Mouse (Mus musculus): Measurements from ENCODE around the gene Ntrk3. TPM values are rescaled to one million over a fixed set of nuclear protein-coding genes. Genes with fewer than 3 reads are reported as not detected.

Gene Ntrk3
- polyA plus RNA-seq, 1 experiment from 2014 or later, result 3.1 TPM

DNA sequence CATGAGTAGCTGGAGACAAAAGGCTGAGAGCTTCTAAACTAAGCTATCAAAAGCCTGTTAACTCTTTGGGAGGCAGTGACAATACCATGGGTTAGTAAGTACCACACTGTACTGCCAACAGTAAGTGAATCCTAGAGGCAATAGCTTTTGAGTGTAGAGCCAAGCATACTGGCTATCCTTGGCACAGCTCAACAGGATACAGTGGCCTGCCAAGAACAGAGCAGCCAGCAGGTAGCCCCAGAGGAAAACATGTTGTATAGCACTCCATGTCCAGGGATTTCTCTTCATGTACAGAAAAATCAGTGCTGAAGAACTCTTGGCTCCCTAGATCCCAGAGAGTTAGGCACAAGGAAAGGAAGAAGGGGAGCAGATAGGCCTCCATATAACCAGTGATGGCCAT, 296.1 kb downstream of the Ntrk3 start:
- H3K4me2 ChIP-seq, result no peak overlapping the region
- H3K27me3 ChIP-seq, result no peaks in the 10 kb centered on the region
- no peaks in the 10 kb centered on the region for H3K36me3 ChIP-seq
- H3K27ac ChIP-seq, result no peak overlapping the region
- no peak overlapping the region for H3K9ac ChIP-seq
- H3K4me3 ChIP-seq, result no peak overlapping the region
- no peaks in the 10 kb centered on the region for H3K9me3 ChIP-seq
- H3K4me1 ChIP-seq, result no peaks in the 10 kb centered on the region
- ATAC-seq (ENCODE audit: insufficient number of reproducible peaks, low FRiP score, low TSS enrichment, low read depth), result no peak

DNA sequence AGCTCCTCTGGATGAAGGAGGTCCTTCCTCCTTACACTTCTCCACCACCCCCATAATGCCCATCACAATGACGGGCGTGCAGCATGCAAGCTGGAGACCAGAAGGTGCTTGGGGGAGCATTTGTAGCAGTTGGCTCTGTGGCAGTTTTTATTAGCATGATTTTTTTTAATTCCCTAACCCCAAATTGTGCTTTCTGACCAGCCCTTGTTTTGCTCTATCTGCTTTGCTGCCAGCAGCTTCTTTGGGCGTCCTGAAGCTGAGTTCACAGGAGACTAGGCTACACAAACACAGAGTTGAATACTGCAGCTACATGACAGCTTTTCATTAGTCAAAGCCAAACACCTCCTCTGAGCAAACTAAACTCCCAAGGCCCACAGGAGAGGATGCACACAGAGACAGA, 296.9 kb downstream of the Ntrk3 start:
- WGBS, result 77% methylated on average over 3 of the region's 3 CpGs
- ATAC-seq (ENCODE audit: insufficient number of reproducible peaks, low FRiP score, low TSS enrichment, low read depth), result no peak
- Histone ChIP-seq H3K9me3 (no peaks in the 10 kb centered on the region), H3K9ac (no peak overlapping the region), H3K4me3 (no peak overlapping the region), H3K27ac (no peak overlapping the region), H3K27me3 (no peaks in the 10 kb centered on the region), H3K36me3 (no peaks in the 10 kb centered on the region), H3K4me1 (no peaks in the 10 kb centered on the region), H3K4me2 (no peak overlapping the region)

DNA sequence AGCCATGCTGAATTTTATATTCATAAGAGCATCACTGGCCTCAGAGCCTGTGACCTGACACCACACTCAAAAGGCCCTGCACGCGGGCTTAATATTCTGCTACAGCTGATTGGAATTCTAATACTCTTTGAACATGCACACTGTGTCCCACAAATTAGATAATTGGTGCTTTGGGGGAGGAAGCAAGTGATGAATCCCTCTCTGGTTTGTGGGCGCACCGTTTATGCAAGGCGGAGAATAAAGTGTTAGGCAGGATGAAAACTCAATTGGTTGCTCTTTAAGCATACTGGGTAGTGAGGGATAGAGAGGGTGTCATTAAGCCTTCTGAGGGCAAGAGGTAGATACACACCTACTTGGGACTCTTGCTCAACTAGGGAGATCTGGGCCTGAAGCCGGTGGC, 297.3 kb downstream of the Ntrk3 start:
- H3K4me3 ChIP-seq, result no peak overlapping the region
- H3K9me3 ChIP-seq, result no peaks in the 10 kb centered on the region
- no peaks in the 10 kb centered on the region for H3K27me3 ChIP-seq
- no peak overlapping the region for H3K4me2 ChIP-seq
- no peak overlapping the region for H3K27ac ChIP-seq
- no peaks in the 10 kb centered on the region for H3K36me3 ChIP-seq
- H3K4me1 ChIP-seq, result no peaks in the 10 kb centered on the region
- no peak for ATAC-seq (ENCODE audit: insufficient number of reproducible peaks, low FRiP score, low TSS enrichment, low read depth)
- no peak overlapping the region for H3K9ac ChIP-seq
- 87% methylated on average over 6 of the region's 6 CpGs for WGBS

DNA sequence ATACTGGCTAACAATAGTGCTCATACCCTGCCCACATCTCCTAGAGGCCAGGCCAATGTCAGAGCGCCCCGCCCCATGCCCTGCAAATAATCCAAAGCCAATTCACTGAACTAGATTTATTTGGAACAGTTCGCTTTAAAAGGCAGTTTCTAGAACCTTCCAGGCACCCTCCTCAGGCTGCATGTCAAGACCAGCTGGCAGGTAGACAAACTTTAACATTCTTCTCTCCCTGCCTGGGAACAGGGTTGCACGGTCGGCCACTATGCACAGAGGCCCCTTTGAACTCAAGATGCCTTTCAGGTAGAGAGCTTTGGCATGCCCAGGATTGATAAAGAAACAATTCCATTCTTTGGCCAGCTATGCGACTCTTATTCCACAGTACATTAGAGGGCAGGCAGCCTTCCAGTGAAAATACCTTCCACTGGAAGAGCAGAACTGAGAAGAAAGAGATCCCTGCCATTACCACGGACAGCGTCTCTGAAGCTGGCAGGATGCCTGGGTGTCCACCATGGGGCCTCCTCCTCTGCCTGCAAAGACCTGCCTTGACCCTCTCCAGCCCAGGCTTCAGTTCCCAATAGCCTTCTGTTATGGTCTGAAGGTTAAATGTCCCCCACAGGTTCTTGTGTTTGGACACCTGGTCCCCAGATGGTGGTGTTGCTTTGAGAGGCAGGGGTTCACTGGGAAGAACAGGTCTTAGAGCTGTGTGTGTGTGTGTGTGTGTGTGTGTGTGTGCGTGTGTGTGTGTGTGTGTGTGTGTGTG, 298.3 kb downstream of the Ntrk3 start:
- Histone ChIP-seq H3K27me3 (no peaks in the 10 kb centered on the region), H3K36me3 (no peaks in the 10 kb centered on the region), H3K4me1 (no peaks in the 10 kb centered on the region), H3K4me2 (no peak overlapping the region), H3K9me3 (no peaks in the 10 kb centered on the region), H3K4me3 (no peak overlapping the region), H3K27ac (no peak overlapping the region), H3K9ac (no peak overlapping the region)
- WGBS, result 69% methylated on average over 9 of the region's 9 CpGs
- no peak for ATAC-seq (ENCODE audit: insufficient number of reproducible peaks, low FRiP score, low TSS enrichment, low read depth)

DNA sequence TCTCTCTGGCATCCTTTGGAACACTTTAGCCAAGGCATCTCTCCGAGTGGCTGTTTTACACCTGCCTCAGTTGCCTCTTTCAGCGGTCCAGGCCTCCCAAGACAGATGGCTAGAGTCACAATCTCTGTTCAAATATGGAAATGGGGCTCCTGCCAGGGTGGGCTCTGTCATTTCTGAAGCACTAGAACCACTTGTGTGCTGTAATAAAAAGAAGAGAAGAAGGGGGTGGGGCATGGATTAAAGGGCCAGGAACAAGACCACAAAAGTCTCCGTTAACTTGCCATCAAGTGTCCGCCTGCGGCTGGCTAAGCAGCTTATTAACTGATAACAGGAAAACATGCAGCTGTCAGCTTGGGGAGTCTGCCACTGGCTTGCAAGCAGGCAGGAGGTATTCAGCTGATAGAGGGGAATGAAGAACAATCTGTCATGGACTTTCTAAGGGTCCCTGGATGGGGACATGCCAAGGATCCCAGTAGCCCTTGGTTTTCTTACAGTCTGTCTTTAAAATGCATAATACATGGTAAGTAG, 304.1 kb downstream of the Ntrk3 start:
- H3K27ac ChIP-seq, result no peak overlapping the region
- no peak overlapping the region for H3K9ac ChIP-seq
- H3K27me3 ChIP-seq, result no peaks in the 10 kb centered on the region
- no peaks in the 10 kb centered on the region for H3K4me1 ChIP-seq
- 50% methylated on average over 5 of the region's 5 CpGs for WGBS
- no peak overlapping the region for H3K4me2 ChIP-seq
- H3K4me3 ChIP-seq, result no peak overlapping the region
- no peaks in the 10 kb centered on the region for H3K36me3 ChIP-seq
- no peak for ATAC-seq (ENCODE audit: insufficient number of reproducible peaks, low FRiP score, low TSS enrichment, low read depth)
- H3K9me3 ChIP-seq, result no peaks in the 10 kb centered on the region

DNA sequence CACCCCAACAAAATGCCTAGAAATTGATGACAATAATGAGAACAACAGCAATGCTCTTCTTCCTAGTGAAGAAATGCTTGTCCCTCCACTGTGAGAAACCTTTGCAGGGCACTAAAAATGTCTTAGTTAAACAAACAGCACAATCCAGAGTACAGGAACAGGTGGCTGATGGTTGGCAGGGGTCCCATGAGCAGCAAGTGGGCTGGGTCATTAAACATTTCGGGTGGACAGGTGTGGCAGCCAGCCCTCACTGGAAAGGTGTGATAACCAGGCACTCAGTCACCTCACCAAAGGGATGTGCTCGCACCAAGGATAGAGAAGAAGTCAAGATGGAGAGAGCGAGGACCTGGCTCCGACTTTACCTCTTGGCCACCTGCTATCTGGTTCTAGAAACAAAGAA, 306.2 kb downstream of the Ntrk3 start:
- no peak for ATAC-seq (ENCODE audit: insufficient number of reproducible peaks, low FRiP score, low TSS enrichment, low read depth)
- no peaks in the 10 kb centered on the region for H3K36me3 ChIP-seq
- no peaks in the 10 kb centered on the region for H3K9me3 ChIP-seq
- no peak overlapping the region for H3K4me2 ChIP-seq
- no peak overlapping the region for H3K27ac ChIP-seq
- no peaks in the 10 kb centered on the region for H3K4me1 ChIP-seq
- H3K4me3 ChIP-seq, result no peak overlapping the region
- no peak overlapping the region for H3K9ac ChIP-seq
- no peaks in the 10 kb centered on the region for H3K27me3 ChIP-seq
- 81% methylated on average over 4 of the region's 4 CpGs for WGBS

DNA sequence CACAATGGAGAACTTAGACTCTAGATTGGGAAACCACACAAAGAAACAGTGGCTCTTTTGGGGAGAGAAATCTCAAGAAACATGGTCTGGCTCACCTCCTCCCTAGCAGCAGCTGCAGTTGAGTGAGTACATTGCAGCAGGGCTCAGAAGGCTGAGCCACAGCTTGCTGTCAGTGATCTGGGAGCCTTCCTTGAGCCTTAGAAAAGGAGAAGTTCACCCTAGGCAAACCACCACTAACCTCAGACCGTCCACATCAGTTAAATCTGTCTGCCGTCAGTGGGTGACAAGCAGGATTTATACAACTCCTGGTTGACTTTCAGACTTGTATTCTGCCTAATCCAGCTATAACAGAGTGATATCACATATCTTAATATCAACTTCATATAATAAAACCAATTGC, 325.6 kb downstream of the Ntrk3 start:
- ATAC-seq (ENCODE audit: insufficient number of reproducible peaks, low FRiP score, low TSS enrichment, low read depth), result no peak
- H3K9ac ChIP-seq, result no peak overlapping the region
- H3K36me3 ChIP-seq, result no peaks in the 10 kb centered on the region
- H3K27ac ChIP-seq, result no peak overlapping the region
- H3K4me1 ChIP-seq, result no peaks in the 10 kb centered on the region
- H3K27me3 ChIP-seq, result no peaks in the 10 kb centered on the region
- WGBS, result 82% methylated on average over 2 of the region's 2 CpGs
- H3K4me3 ChIP-seq, result no peak overlapping the region
- H3K9me3 ChIP-seq, result no peaks in the 10 kb centered on the region
- H3K4me2 ChIP-seq, result no peak overlapping the region

DNA sequence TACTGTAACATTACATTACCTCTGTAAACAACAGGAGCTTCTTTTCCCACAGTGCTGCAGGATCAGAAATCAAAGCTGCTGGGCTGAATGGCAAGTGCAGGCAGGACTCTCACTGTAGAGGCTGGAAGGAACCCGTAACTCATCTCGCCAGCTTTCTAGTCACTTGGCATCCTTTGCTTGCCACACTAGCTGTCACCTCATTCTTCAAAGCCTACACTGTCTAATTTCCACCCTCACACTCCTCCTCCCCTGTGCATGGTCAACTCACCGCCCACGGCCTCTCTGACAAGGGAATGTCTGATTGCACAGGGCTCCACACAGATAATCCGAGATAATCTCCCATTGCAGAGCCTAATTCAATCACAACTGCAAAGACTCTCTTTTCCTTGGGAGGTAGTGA, 327.8 kb downstream of the Ntrk3 start:
- Histone ChIP-seq H3K9ac (no peak overlapping the region), H3K27ac (no peak overlapping the region), H3K36me3 (no peaks in the 10 kb centered on the region), H3K4me3 (no peak overlapping the region), H3K4me2 (no peak overlapping the region), H3K9me3 (no peaks in the 10 kb centered on the region), H3K4me1 (no peaks in the 10 kb centered on the region), H3K27me3 (no peaks in the 10 kb centered on the region)
- 59% methylated on average over 5 of the region's 5 CpGs for WGBS
- no peak for ATAC-seq (ENCODE audit: insufficient number of reproducible peaks, low FRiP score, low TSS enrichment, low read depth)

DNA sequence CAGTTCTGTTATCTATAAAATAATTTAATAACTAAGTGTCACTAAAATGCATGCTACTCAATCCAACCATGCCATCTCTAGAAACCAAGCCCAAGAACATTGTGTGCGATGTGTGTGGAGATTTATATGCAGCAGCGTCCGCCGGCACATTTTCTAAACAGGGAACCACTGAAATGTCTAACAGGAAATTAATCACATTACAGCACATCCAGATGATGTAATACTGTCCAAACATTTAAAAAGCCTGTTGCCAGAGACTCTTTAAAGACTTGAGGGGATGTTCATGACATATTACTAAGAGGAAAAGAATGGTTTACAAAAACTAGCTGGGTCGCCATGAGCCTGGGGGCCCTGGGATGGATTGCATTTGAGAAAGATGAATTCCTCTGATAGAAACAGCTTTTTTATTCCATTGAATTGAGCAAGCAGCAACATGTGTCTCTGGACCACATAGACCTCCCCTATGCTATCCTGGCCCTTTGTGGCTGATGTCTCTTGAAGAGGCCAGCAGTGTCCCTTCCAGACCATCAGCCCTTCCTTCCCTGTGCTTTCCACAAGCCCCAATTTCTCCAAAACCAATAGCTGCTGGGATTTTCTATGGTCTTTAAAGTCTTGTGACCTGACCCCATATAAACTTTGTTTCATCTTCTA, 331.0 kb downstream of the Ntrk3 start:
- Histone ChIP-seq H3K4me2 (no peak overlapping the region), H3K9ac (no peak overlapping the region), H3K27ac (no peak overlapping the region), H3K4me3 (no peak overlapping the region), H3K4me1 (no peaks in the 10 kb centered on the region), H3K9me3 (no peaks in the 10 kb centered on the region), H3K36me3 (no peaks in the 10 kb centered on the region), H3K27me3 (no peaks in the 10 kb centered on the region)
- WGBS, result 71% methylated on average over 5 of the region's 5 CpGs
- no peak for ATAC-seq (ENCODE audit: insufficient number of reproducible peaks, low FRiP score, low TSS enrichment, low read depth)

DNA sequence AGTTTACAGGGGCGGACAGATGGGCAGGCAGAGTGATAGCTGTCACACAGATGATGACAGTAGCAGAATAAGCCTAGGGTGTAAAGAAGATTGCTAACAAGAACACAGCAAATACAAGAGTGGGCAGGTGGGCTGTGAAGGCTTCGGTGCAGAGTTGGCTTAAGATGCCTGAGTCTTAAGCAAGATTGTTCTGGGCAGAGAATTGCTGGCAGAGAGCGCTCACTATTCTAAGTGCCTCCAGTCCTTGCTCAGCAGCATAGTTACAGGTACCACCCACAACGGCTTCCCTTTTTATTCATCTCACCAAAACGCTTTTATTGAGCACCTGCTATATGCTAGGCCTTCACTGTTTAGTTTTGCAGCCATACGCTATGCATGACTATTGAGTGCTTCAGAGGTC, 333.3 kb downstream of the Ntrk3 start:
- H3K27ac ChIP-seq, result no peak overlapping the region
- no peak overlapping the region for H3K4me2 ChIP-seq
- H3K9me3 ChIP-seq, result no peaks in the 10 kb centered on the region
- H3K4me3 ChIP-seq, result no peak overlapping the region
- WGBS, result 92% methylated on average over 6 of the region's 6 CpGs
- ATAC-seq (ENCODE audit: insufficient number of reproducible peaks, low FRiP score, low TSS enrichment, low read depth), result no peak
- H3K36me3 ChIP-seq, result no peaks in the 10 kb centered on the region
- H3K9ac ChIP-seq, result no peak overlapping the region
- H3K4me1 ChIP-seq, result no peaks in the 10 kb centered on the region
- no peaks in the 10 kb centered on the region for H3K27me3 ChIP-seq

DNA sequence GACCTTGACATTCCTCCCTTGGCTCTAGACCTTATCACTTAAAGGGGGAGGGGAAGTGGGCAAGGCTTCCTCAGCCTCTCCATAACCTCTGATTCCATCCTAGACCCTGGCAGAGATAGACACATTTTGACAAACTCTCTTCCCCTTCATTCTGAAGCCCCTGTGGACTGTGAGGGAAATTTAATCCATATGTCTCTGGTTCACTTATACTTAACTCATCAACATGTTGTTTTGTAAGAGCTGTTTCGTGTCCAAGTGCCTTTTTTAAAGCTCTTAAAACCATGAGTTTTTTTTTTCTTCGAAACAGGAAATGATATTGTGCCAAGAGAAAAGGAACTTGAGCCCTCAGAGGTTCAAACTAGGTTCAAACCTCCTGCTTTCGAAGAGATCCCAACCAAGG, 335.3 kb downstream of the Ntrk3 start:
- ATAC-seq (ENCODE audit: insufficient number of reproducible peaks, low FRiP score, low TSS enrichment, low read depth), result no peak
- WGBS, result 48% methylated on average over 3 of the region's 3 CpGs

DNA sequence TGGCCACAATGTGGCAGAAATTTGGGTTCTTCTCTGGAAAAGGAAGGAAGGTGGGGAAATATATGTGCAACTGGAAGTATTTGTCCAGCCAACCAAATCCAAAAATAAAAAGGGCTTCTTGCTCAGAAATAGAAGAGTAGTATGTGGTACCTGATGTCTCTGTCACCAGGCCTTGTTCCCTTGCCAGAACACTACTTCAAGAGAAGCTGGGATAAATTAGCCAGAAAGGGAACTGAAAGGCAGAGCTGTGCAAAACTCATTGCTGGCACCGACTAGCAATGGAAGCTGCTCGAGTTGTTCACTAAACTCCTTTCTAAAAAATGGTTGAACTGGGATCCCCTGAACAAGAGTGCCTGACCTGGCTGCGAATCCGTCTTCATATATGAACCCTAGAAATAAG, 337.6 kb downstream of the Ntrk3 start:
- ATAC-seq (ENCODE audit: insufficient number of reproducible peaks, low FRiP score, low TSS enrichment, low read depth), result no peak
- no peaks in the 10 kb centered on the region for H3K27me3 ChIP-seq
- H3K27ac ChIP-seq, result no peak overlapping the region
- H3K4me2 ChIP-seq, result no peak overlapping the region
- H3K4me1 ChIP-seq, result no peaks in the 10 kb centered on the region
- no peak overlapping the region for H3K4me3 ChIP-seq
- no peaks in the 10 kb centered on the region for H3K36me3 ChIP-seq
- no peaks in the 10 kb centered on the region for H3K9me3 ChIP-seq
- H3K9ac ChIP-seq, result no peak overlapping the region
- 85% methylated on average over 4 of the region's 4 CpGs for WGBS

More for the DNA sequence above, 335.3 kb downstream of the Ntrk3 start:
- H3K4me2 ChIP-seq, result no peak overlapping the region
- no peak overlapping the region for H3K9ac ChIP-seq
- no peaks in the 10 kb centered on the region for H3K9me3 ChIP-seq
- H3K36me3 ChIP-seq, result no peaks in the 10 kb centered on the region
- H3K4me3 ChIP-seq, result no peak overlapping the region
- H3K4me1 ChIP-seq, result no peaks in the 10 kb centered on the region
- no peak overlapping the region for H3K27ac ChIP-seq
- H3K27me3 ChIP-seq, result no peaks in the 10 kb centered on the region

Data from limb, embryonic 15.5 days (tissue).